Mouse (Mus musculus): ENCODE data around the gene Plppr2. TPM values are rescaled to one million over a fixed set of nuclear protein-coding genes. Genes with fewer than 3 reads are reported as not detected.

The Plppr2 gene
- total RNA-seq, 1 experiment from 2014 or later = 40.5 TPM

DNA sequence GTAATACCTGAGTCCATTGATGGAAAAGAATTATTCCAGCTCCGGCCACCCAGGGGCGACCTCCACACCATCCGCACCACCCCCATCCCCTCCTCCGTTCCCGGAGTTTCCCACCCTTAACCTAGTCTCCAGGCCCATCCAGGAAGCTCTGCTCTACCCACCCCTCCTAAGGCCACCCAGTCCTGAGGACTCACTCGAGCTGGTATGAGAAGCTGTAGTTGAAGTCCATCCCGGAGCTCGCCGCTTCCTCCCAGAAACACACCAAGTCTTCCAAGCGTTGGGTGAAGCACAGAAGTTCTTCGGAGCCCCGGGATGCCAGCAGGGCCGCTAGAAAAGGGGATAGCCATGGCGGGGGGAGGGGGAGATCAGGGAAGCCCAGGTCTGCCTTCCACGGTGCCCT is 25.2 kb downstream of the Plppr2 start:
- DNase-seq = no peak

DNA sequence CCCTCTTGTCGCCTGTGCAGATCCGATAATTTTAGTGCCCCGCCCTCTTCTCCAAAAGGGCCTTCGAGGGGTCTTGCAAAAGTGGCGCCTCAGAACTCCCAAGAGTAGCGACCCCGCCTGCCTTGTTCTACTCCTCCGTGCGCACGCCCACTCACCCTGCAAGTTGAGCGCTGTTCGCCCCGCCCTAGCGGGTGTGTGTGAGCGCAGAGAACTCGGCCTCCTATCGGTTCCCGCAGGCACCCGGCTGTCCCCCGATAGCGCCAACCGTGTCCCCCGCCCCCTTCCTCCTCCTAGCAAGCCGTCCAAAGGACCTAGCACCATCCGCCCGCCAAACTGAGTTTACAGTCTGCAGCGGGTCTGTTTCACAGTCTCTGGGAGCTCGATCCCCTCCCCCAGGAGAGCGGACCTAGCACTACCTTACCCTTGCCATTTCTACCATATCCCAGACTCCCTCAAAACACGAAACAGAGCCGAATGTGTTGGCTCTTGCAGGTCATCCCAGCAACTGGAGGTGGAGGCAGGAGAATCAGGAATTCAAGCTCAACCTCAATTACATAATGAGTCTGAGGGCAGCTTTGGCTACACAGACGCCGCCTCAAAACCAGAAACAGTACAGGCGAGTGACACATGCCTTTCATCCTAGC is 25.7 kb downstream of the Plppr2 start:
- DNase-seq = peak; percentile 59

DNA sequence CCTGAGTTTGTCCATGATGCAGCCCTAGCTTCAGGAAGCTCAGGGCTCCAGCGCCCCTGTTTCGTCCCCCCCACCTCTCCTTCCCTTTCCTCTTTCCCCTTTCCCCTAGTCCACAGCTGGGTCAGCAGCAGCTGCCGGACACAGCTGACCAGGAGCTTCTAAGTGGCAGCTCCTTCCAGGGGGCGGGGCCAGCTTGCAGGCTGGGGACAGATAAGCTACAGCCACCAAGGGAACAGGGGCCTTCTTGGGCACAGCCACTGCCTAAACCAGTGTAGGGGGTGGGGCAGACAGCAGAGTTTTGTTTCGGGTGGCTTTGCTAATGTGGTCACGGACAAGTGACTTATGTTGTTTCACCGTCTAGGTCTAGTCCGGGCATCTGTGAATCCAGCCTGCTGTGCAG is 26.6 kb downstream of the Plppr2 start, which contains the start of gene Epor:
Gene Epor (minus strand): TSS at position 90 of the 400 bp plus-strand sequence.
- DNase-seq = peak; percentile 41

DNA sequence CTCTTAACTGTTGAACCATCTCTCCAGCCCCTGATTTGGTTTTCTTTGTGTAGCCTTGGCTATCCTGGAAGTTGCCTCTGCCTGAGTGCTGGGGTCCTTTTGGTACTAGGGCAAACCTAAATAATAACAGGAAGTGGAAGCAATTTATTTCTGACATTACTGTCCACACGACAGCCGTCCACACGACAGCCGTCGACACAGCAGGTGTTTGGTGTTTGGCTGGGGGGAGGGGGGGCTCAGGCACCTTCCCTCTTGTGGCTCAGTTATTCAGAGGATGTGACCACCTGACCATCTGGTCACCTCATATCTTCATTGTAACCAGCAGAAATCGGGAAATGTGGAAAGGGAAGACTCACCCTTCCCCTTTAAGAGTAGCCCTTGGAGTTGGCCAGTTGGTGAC is 32.0 kb downstream of the Plppr2 start:
- DNase-seq = no peak

DNA sequence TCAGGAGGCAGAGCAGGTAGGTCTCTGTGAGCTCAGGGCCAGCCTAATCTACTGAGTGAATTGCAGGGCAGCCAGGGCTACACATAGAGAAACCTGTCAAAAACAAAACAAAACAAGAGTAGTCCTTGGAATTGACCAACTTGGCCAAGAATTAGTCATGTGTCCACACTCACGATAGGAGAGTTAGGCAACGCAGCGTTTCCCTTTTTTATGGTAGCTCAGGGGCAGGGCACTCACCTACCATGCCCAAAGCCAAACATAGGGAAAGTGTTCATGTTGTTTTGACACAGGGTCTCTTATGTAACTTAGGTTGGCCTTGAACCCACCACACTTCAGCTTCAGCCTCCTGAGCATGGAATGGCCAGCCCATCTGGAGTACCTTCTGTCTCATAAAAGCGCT is 32.5 kb downstream of the Plppr2 start:
- DNase-seq = no peak

DNA sequence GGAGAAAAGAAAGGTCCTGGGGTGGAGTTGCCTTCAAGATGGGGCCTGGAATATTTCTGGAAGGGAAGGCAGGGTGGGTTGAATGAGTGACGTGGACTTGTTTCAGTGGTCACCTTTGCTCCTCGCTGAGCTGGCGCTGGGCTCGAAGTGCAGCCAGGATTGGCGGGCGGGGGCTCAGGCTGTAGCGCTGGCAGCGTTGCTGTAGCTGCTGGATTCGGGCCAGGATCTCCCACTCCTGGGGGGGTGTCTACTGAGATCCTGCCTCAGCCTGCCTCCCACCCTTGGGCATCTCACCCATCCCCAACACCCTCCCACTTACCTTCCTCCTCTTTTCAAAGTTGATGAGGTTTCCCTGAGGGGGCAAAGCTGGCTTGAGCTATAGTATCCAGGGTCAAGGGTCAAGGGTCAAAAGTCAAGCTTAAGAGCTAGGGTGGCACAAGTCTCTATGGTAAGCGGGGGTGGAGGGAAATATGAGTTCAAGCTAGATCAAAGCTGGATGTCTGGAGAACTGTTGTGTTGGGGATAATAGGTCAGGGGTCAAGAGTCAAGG is 39.9 kb downstream of the Plppr2 start:
- DNase-seq = no peak

DNA sequence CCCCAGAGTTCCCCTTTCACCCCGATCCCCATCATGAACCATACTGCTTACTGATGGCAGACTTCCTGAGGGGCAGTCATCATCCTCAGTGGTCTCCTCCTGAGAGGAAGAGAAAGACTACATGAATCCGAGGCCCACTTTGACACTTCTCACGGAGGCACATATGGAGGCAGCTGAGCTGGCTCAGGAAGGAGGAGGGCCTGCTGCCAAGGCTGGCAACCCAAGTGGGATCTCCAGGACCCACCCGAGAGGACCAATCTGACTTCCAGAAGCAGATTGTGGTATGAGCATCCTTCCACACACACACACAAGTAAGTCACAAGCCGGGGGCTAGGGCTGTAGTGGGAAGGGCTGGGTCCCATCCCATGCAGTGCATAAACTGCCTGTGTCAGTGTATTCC is 40.5 kb downstream of the Plppr2 start:
- no peak for DNase-seq

DNA sequence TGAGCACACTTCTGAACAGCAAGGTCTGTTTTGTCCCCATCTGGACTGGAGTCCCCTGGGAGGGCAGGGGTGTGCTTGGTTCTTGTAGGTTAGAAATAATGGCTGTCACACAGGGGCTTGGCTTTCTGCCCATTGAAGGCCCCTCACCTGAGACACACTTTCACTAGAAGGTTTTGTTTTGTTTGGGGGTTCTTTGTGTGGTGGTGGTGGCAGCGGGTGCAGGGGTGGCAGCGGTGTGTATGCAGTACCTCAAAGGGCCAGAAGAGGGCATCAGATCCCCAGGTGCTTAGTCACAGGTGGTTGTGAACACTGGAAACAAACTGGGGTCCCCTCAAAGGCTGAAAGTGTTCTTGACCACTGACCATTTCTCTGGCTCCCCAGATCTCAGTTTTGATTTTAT is 41.1 kb downstream of the Plppr2 start:
- peak; percentile 48 for DNase-seq

DNA sequence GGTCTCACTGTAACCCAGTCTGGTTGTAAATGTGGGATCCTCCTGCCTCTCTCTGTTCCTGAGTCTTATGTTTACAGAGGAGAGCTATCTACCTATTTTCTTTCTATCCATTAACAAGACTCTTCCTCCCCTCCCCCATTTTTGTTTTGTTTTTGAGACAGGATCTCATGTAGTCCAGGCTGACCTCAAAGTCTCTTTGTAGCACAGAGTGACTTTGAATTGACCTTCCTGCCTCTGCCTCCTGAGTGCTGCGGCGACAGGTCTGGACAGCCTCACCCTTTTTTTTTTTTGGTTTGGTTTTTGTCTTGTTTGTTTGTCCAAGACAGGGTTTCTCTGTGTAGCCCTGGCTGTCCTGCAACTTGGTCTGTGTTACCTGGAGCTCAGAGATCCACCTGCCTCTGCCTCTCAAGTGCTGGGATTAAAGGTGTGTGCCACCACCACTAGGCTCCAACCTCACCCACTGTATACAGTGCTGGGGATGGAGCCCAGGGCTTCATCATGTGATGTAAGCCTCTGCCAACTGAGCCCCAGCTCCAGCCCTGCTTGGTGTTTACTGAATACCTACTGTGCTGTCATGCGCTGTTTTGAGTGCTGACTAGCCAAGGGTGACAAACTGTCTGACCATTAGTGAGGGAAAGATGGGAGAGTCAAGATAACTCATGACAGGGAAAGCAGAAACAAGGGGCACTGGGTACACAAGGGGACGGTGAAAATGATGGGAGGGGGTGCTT is 41.7 kb downstream of the Plppr2 start:
- DNase-seq = no peak

DNA sequence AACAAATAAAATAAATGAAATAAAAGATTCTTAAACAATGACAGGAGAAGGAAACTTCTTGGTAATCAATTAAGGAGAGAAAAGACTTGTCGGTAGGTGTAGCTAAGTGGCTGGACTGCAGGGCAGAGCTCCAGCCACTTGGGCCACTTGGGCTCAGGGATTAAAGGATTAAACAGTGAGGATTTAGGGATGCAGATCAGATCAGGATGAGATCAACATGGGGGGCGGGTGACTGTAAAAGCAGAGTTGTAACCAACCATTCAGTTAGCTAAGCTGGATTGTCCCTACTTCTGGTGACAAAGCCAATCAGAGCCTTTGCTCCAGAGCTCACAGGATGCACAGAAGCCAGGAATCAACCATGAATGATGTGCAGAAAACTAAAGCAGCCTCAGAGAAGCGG is 47.1 kb downstream of the Plppr2 start:
- no peak for DNase-seq

DNA sequence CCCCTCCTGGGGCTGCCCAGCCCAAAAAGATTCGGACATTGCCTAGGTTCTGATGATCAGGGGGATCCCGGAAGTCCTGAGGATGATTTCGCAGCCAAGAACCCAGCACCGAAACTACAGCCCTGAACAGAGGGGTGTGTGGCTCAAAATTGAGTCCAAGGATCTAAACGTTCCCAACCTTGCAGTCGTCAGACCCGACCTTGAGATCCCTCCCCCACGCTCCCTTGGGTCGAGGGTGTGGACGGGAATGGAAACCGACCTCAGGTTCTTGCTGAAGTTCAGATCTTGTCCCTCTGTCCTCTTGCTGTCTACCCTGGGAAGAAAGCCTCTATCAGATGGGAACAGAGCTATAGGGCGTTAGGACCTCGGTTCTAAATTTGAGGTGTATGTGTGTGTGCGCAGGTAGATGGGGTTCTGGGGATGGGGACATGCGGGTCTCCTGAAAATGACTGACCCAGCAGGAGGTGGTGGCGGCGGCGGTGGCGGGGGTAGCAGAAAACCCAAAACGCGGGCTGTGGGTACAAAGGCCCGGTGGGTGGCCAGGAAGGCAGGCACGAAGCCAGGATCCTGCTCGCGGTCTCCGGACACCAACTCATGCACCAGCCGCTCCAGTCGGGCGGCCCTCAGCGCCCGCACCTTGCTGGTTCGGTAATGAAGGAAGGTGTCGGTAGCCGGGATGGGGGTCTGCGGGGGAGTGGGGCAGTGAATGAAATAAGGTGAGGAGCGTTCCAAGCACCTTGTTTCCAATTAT is 50.9 kb downstream of the Plppr2 start:
- DNase-seq = peak; percentile 30

DNA sequence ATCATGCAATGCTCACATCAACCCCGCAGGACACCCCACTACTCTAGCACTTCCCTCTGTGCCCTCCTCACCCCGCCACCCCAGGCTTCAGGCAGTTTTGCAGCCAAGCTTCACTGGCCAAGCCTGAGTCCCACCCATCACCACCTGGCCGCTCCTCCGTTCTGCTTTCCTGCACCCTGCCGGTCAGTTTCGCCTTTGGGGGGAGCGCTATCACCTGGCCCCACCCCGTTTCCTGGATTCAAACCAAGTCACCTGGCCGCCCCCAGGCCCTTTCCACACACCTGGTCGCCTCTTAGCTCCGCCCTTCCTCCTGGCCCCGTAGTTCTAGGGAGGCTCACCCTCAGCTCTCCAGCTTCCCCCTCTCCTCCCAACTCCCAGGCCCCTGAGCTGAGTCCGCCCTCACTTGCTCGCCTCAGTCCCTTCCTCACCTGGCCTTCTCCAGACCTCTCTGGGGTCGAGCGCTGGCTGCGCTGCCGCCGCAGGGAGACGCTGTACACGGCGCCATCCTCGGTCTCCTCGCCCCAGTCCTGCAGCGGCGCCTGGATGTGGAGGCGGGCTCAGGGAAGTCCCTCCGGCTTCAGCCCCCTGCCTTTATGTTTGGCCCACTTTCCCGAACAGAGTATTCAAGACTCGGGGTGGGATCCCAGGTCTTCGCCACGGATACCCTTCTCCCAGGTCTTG is 51.7 kb downstream of the Plppr2 start:
- peak; percentile 28 for DNase-seq

DNA sequence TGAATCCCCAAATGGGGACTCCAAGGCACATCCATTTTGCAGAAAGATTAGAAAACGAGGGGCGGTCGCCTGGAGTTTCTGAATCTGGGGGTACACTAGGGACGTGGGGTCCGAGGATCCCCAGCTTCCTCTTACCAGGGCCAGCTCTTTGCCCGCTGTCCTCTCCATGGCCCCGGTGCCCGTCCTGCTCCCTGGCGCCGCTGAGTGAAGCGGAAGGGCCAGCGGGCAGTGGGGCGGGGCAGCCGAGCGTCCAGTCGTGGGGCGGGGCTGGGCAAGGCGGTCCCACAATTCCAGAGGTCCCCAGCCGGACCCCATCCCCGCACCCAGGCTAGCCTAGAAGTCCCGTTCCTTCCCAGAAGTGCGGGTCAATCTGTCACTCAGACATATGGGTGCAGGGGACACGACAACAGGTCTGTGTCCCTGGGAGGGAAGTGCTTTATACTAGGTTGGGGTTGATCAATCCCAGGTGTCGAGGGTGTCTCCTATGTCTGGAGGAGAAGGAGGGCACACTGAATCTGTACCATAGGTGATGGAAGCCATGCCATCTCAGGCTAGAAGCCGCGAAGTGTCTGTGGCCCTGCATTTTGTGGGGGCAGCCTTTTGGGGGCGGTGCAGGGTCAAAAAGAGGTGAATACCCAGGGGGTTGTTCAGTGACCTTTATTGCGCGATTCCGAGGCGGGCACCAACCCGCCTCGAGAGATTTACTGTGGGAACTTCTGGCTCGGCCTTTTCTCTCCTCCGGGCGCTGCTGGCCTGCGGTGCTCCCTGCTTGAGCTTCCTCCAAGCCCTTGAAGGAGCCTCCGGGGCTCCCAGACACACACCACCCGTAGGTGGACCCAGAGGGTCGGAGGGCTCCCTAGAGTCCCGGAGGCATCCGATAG is 52.6 kb downstream of the Plppr2 start, which contains the start of gene Rgl3:
Gene Rgl3 (minus strand): TSS at position 217 of the 881 bp plus-strand sequence.
- DNase-seq = peak; percentile 85

DNA sequence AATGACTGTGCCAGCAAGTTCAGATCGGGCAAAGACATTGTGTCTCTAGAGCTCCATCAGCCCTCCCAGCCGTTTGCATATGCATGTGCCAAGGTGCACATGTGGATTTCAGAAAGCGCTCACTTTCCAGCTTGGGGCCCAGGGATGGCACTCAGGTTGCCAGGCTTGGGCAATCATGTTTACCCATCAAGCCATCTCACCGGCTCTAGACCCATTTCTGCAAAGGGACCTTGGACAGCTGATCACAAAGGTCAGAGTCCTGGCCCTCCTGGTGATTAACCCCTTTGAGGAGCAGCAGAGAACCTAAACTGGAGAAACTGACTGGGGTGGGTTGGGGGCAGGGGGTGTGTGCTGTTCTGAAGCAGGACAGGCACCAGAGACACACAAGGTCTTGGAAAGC is 55.4 kb downstream of the Plppr2 start:
- DNase-seq = no peak

DNA sequence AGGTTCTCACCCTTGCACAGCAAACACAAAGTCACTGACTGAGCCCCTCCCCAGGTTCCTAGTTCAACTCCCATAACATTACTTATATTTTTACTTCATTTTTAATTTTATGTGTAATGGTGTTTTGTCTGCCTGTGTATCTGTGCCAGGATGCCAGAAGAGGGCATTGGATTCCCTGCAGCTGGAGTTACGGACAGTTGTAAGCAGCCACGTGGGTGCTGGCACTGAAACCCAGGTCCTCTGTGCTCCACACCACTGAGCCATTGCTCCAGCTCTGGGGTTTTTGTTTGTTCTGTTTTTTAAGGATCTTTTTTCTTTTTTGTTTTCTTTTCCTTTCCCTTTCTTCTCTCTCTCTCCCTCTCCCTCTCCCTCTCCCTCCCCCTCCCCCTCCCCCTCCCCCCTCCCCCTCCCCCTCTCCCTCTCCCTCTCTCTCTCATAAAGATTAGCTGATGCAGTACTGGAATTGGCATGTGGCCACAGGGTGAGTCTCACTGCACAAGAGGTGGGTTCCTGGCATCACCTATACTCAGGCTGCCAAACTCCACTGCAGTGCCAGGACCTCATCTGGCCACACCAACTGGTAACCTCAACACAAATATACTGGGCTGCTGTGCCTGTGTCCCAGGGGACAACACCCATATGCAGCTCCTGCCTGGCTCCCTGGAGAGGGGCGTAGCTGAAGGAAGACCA is 59.5 kb downstream of the Plppr2 start:
- DNase-seq = no peak

Other genes with a start within 250 kb of the Plppr2 start
- gene Ldlr, start 213.6 kb upstream of the Plppr2 start, total RNA-seq (2021) = 126 and 145 TPM in 2 replicates
- 4.7 and 5.6 TPM in 2 replicates for gene Spc24, start 176.7 kb upstream of the Plppr2 start, total RNA-seq (2021)
- gene Kank2, start 138.3 kb upstream of the Plppr2 start, total RNA-seq (2021) = 37.3 and 46.2 TPM in 2 replicates
- gene Angptl8, start 101.5 kb upstream of the Plppr2 start, total RNA-seq (2021) = 4.5 and 17.1 TPM in 2 replicates
- gene Dock6, start 84.4 kb upstream of the Plppr2 start, total RNA-seq (2021) = 45.6 and 46.0 TPM in 2 replicates
- 36.3 and 71.9 TPM in 2 replicates for gene Rab3d, start 18.8 kb upstream of the Plppr2 start, total RNA-seq (2021)
- 13.6 and 19.1 TPM in 2 replicates for gene Ccdc159, start 9.6 kb upstream of the Plppr2 start, total RNA-seq (2021)
- 471 and 609 TPM in 2 replicates for gene Tmem205, start 9.5 kb upstream of the Plppr2 start, total RNA-seq (2021)
- 14.0 and 19.4 TPM in 2 replicates for gene Swsap1, start 18.7 kb downstream of the Plppr2 start, total RNA-seq (2021)
- 1.6 and 1.8 TPM in 2 replicates for gene Epor, start 26.5 kb downstream of the Plppr2 start, total RNA-seq (2021)
- gene Rgl3, start 52.4 kb downstream of the Plppr2 start, total RNA-seq (2021) = 33.9 and 66.9 TPM in 2 replicates
- 1.3 and 3.7 TPM in 2 replicates for gene Ccdc151, start 65.6 kb downstream of the Plppr2 start, total RNA-seq (2021)
- 161 and 164 TPM in 2 replicates for gene Prkcsh, start 65.8 kb downstream of the Plppr2 start, total RNA-seq (2021)
- gene Elavl3, start 115.0 kb downstream of the Plppr2 start, total RNA-seq (2021) = 0.90 and 2.9 TPM in 2 replicates
- not detected in 2 replicates for gene Gm49318, start 134.2 kb downstream of the Plppr2 start, total RNA-seq (2021)
- gene Zfp653, start 134.3 kb downstream of the Plppr2 start, total RNA-seq (2021) = 9.4 and 12.4 TPM in 2 replicates
- 45.7 and 60.4 TPM in 2 replicates for gene Ecsit, start 148.4 kb downstream of the Plppr2 start, total RNA-seq (2021)
- 0.46 and 0.76 TPM in 2 replicates for gene Cnn1, start 162.2 kb downstream of the Plppr2 start, total RNA-seq (2021)
- 75.1 and 75.8 TPM in 2 replicates for gene Elof1, start 180.1 kb downstream of the Plppr2 start, total RNA-seq (2021)
- 19.0 and 25.4 TPM in 2 replicates for gene Acp5, start 198.7 kb downstream of the Plppr2 start, total RNA-seq (2021)
- gene Pigyl, start 219.8 kb downstream of the Plppr2 start, total RNA-seq (2021) = 52.5 and 64.8 TPM in 2 replicates